Mouse (Mus musculus) stomach, embryonic 15.5 days (tissue): ENCODE results near the gene 2900011O08Rik. TPM values are rescaled to one million over a fixed set of nuclear protein-coding genes. Genes with fewer than 3 reads are reported as not detected.
"Not testable (repeated sequence)": the region's sequence is repeated elsewhere in the genome, so short reads cannot be mapped to it uniquely, and the experiment has no call there.

Experiments used
- ATAC-seq: fragments of 200-750 bp; cut with Nextera tagmentation; 2 replicates; pipeline ENCODE4 v1.8.0; 2017; ENCODE audit warnings: low read depth, moderate number of reproducible peaks, moderate TSS enrichment; ENCODE audit not compliant: insufficient read depth, low FRiP score
- H3K27ac ChIP-seq: fragments of 300-500 bp; sonication (generic); 2 replicates; pipeline ENCODE4 v1.5.1; 2015; ENCODE audit warnings: mild to moderate bottlenecking, inconsistent platforms
- H3K27me3 ChIP-seq: fragments of 300-500 bp; sonication (generic); replicated peaks from 2 replicates; pipeline ENCODE4 v1.6.1; 2015; ENCODE audit warnings: inconsistent platforms
- H3K36me3 ChIP-seq: fragments of 300-500 bp; sonication (generic); 2 replicates; pipeline ENCODE4 v1.6.1; 2015; ENCODE audit warnings: inconsistent platforms
- H3K4me1 ChIP-seq: fragments of 300-500 bp; sonication (generic); 2 replicates; pipeline ENCODE4 v1.6.1; 2015; ENCODE audit warnings: inconsistent platforms
- H3K4me2 ChIP-seq: fragments of 300-500 bp; sonication (generic); 2 replicates; pipeline ENCODE4 v1.6.1; 2015; ENCODE audit warnings: mild to moderate bottlenecking, inconsistent platforms
- H3K4me3 ChIP-seq: fragments of 300-500 bp; sonication (generic); replicated peaks from 2 replicates; pipeline ENCODE4 v1.5.1; 2015; ENCODE audit warnings: inconsistent platforms
- H3K9ac ChIP-seq: fragments of 300-500 bp; sonication (generic); 2 replicates; pipeline ENCODE4 v1.6.1; 2015; ENCODE audit warnings: inconsistent platforms
- H3K9me3 ChIP-seq: fragments of 300-500 bp; sonication (generic); 2 replicates; pipeline ENCODE4 v1.6.1; 2016; ENCODE audit warnings: inconsistent platforms
- WGBS: fragments of 180-500 bp; shearing (Covaris S2); methylation state at CpG from one replicate; pipeline ENCODE4 v1.1.7; 2015; 5-methylcytosine and 5-hydroxymethylcytosine counted together
- polyA plus RNA-seq: library from polyadenylated mRNA; unstranded; fragments of >200 nt; fragmentation: Nextera tagmentation; extraction: Ambion mirVana; gene quantifications from 2 replicates; pipeline ENCODE4 v1.2.1, GENCODE M21; 2015

2900011O08Rik gene
- polyA plus RNA-seq, 1 experiment from 2014 or later, result 2.4 TPM

DNA sequence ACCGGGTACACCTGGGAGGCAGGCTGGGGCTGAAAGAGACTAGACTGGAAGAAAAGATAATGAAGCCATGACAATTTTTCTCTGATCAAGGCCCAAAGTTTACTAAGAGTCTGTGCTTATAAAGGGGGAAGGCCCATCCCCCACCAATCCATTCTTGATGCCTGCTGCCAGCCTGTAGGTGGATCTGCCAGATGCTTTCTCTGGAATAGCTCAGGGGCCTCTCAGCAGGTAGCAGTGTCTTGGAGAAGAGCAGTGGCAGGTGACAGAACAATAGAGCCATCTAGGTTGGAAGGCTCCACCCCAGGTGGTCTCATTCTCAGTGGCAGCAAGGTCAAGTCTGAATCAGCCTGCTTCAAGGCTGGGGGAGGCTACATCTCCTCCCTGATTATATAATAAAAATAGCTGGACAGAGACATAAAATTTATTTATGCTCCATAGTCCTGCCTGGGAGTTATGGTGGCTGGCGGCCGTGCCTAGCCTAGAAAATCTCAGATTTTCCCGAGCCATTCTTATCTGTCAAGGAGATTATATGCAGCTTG, 10.0 kb upstream of the 2900011O08Rik start:
- not testable (repeated sequence) for H3K27me3 ChIP-seq, H3K4me1 ChIP-seq, H3K36me3 ChIP-seq, H3K9ac ChIP-seq, H3K9me3 ChIP-seq, H3K4me3 ChIP-seq, ATAC-seq, H3K4me2 ChIP-seq, H3K27ac ChIP-seq
- WGBS, result 74% methylated on average over 4 of the region's 4 CpGs

DNA sequence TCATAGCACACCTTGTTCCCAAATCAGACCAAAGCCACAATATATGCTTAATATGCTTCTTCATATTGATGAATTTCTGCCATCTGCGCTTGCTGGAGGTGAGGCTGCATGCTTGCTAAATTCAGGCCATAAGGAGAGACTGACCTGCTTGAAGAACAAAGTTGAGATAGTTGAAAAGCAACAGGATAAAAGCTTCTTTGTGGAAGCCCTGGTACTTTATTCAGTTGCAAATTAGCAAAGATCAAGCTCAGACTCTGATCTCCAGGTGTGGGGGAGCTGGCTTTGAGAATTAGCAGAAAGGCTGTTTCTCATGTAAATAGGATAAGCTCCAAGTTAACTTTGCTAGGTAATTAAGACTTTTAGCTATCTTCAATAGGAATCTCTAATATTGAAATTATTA, 9.4 kb upstream of the 2900011O08Rik start:
- H3K27me3 ChIP-seq, H3K9me3 ChIP-seq, ATAC-seq, H3K4me3 ChIP-seq, H3K9ac ChIP-seq, H3K27ac ChIP-seq, H3K4me1 ChIP-seq, H3K4me2 ChIP-seq, H3K36me3 ChIP-seq: not testable (repeated sequence)
- WGBS, result 68% methylated on average over 1 of the region's 1 CpGs

DNA sequence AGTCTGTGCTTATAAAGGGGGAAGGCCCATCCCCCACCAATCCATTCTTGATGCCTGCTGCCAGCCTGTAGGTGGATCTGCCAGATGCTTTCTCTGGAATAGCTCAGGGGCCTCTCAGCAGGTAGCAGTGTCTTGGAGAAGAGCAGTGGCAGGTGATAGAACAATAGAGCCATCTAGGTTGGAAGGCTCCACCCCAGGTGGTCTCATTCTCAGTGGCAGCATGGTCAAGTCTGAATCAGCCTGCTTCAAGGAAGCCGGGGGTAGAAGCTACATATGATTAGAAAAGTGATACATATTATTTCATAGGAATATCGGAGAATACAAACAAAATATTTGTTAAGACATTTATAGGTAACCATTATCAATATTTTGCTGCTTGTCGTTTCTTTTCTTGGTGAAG, 4.7 kb upstream of the 2900011O08Rik start:
- 73% methylated on average over 3 of the region's 3 CpGs for WGBS
- not testable (repeated sequence) for H3K4me1 ChIP-seq, H3K9me3 ChIP-seq, H3K36me3 ChIP-seq, ATAC-seq, H3K4me3 ChIP-seq, H3K9ac ChIP-seq, H3K4me2 ChIP-seq, H3K27me3 ChIP-seq, H3K27ac ChIP-seq

DNA sequence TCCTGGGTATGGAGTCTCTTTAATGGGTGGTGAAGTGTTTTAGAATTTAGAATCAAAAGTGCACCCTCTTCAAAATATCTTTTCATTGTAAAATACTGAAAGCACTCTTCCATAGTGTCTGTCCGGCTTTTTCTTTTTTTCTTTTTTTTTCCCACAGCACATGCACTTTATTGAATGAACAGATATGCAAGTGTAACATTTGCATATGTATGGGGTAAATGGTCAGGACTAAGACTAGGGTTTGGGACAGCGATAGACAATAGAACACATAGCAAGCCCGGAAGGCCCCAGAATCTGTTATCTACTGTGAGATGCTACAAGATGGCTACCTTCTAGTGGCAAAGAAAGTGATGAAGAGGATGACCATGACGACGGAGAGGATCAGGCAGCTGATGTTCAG, 3.2 kb upstream of the 2900011O08Rik start:
- no peak for ATAC-seq
- Histone ChIP-seq H3K4me2 (no peak overlapping the region), H3K9me3 (no peaks in the 10 kb centered on the region), H3K9ac (no peak overlapping the region), H3K27me3 (no peaks in the 10 kb centered on the region), H3K36me3 (no peaks in the 10 kb centered on the region), H3K27ac (no peak overlapping the region), H3K4me3 (no peak overlapping the region), H3K4me1 (no peaks in the 10 kb centered on the region)
- WGBS, result 93% methylated on average over 5 of the region's 5 CpGs

DNA sequence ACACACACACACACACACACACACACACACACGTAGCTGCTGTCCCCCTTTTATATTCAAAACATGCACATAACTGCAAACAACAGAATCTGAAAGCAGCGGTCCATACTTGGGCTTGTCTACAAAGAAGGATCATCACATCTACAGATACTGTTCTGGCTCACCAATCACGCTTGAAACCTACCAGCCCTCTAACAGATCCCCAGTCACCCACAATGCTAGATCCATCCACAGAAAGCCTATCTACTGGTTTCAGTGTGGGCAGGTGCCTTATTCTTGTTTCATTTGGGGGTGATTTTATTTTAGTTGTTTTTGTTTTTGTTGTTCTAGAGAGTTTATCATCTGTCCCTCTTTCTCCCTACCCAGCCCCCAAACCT, 219 bp upstream of the 2900011O08Rik start:
- H3K27me3 ChIP-seq, result no peaks in the 10 kb centered on the region
- no peaks in the 10 kb centered on the region for H3K36me3 ChIP-seq
- 55% methylated on average over 3 of the region's 3 CpGs for WGBS
- no peak overlapping the region for H3K4me3 ChIP-seq
- peak overlapping the region; percentile 76 for H3K4me2 ChIP-seq
- H3K9ac ChIP-seq, result no peak overlapping the region
- H3K27ac ChIP-seq, result no peak overlapping the region
- no peaks in the 10 kb centered on the region for H3K9me3 ChIP-seq
- no peaks in the 10 kb centered on the region for H3K4me1 ChIP-seq
- no peak for ATAC-seq

DNA sequence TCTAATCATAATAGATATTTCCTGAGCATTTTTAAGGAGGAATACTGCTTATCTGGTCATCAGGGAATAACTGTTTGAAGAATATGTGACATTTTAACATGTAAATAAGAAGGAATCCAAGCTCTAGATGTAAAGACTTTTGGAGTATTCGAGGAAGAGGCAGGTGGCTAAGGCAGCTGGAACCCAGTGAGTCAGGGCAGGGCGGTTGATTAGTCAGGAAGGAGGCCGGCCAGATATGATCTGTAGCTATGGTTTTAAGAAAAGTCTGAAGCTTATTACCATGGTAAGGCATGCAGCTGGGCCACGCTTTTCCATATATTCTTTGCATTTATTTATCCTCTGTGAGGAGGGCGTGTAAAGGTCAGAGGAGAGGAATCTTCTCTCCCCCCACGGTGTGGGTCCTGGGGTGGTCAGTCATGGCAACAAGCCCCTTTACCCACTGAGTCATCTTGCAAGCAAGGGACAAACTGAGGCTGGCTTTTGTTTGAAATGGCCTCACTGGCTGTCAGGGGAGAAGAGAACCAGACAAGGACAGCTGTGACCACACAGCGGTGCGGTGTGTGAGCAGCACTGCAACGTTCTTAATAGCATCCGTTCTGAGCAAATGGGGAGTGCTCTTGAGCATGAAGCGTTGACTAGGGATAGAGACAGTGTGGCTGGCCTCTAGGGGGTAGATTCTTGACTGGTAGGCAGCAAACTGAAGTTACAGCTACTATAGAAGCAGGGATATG, 6.3 kb downstream of the 2900011O08Rik start:
- Histone ChIP-seq H3K4me1 (no peaks in the 10 kb centered on the region), H3K4me2 (no peak overlapping the region), H3K27ac (no peak overlapping the region), H3K9ac (no peak overlapping the region), H3K9me3 (no peaks in the 10 kb centered on the region), H3K27me3 (no peaks in the 10 kb centered on the region), H3K36me3 (no peaks in the 10 kb centered on the region), H3K4me3 (no peak overlapping the region)
- 78% methylated on average over 11 of the region's 11 CpGs for WGBS
- no peak for ATAC-seq

DNA sequence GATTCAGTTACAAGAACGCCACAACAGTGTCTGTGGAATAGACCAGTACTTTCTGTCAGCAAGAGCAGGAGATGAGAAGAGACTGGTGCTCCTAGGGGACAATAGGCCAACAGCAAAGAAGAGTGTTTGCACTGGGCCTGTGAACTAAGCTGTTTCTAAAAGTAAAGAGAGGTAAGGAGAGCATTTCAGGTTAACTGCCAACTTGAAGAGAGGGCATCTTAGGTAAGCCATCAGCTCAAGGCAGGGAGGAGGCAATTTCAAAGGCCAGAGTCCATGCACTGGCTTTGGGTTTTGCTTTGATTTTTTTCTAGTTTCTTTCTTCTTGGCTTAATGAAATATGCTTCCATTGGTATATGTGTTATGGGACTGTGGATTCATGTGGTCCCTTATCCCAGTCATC, 7.7 kb downstream of the 2900011O08Rik start:
- no peak overlapping the region for H3K4me2 ChIP-seq
- H3K27me3 ChIP-seq, result no peaks in the 10 kb centered on the region
- ATAC-seq, result no peak

DNA sequence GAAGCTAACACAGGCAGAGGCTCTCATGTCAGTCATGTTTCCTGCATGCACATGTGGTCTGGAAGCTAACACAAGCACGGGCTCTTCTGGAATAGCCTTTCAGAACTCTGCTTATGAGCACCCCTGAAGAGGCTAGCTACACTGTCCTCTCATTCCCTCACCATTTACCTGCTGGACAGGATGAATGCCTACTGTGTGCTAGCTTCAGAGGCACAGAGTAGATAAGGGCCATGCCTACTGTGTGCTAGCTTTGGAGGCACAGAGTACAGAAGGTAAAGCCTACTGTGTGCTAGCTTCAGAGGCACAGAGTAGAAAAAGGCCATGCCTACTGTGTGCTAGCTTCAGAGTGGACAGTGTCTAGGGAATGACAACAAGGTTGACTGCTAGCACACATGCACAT, 8.1 kb downstream of the 2900011O08Rik start:
- ATAC-seq, result no peak
- H3K27ac ChIP-seq, result no peak overlapping the region
- no peaks in the 10 kb centered on the region for H3K27me3 ChIP-seq
- no peaks in the 10 kb centered on the region for H3K4me1 ChIP-seq
- H3K9me3 ChIP-seq, result no peaks in the 10 kb centered on the region
- H3K4me3 ChIP-seq, result no peak overlapping the region
- H3K4me2 ChIP-seq, result no peak overlapping the region
- H3K36me3 ChIP-seq, result no peaks in the 10 kb centered on the region
- 74% methylated on average over 1 of the region's 1 CpGs for WGBS
- H3K9ac ChIP-seq, result no peak overlapping the region

More for the DNA sequence above, 7.7 kb downstream of the 2900011O08Rik start:
- H3K27ac ChIP-seq, result no peak overlapping the region
- H3K36me3 ChIP-seq, result no peaks in the 10 kb centered on the region
- 83% methylated on average over 1 of the region's 1 CpGs for WGBS
- H3K4me1 ChIP-seq, result no peaks in the 10 kb centered on the region
- H3K4me3 ChIP-seq, result no peak overlapping the region
- H3K9ac ChIP-seq, result no peak overlapping the region
- no peaks in the 10 kb centered on the region for H3K9me3 ChIP-seq

DNA sequence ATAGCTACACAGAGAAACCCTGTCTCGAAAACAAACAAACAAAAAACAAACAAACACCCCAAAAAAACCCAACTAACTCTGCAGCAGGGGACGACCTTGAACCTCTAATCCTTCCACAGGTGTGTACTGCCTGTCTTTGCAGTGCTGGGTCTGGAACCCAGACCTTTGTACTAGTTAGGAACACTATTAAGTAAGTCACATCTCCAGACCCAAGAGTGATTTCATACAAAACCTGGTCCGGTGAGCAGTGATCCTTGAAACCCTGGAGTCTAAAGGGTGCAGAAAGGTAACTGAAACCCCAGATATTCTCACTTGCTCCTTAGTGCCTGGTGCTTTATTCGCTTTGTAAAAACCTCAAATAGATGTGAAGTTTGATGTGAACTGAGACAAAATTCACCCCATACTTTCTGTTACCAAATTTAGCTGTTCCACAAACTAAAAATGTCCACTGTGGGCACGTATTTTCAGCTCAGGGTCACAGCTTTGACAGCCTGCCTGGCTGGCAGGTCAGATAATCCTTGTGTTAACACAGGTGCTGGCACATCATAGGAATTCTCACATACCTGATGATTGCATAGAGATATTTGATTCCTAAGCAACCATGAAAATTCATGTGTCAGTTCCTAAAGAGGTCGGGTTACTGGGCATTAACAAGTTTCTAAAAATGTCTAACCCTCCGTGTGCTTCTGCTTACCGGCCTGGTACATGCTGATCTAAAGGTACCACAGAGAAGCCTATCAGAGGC, 17.2 kb downstream of the 2900011O08Rik start:
- Histone ChIP-seq H3K9ac (no peak overlapping the region), H3K27ac (peak overlapping the region; percentile 72), H3K4me1 (no peaks in the 10 kb centered on the region), H3K4me2 (no peak overlapping the region), H3K36me3 (no peaks in the 10 kb centered on the region), H3K9me3 (no peaks in the 10 kb centered on the region), H3K4me3 (no peak overlapping the region), H3K27me3 (no peaks in the 10 kb centered on the region)
- WGBS, result 45% methylated on average over 8 of the region's 8 CpGs
- peak; percentile 67; the same call in 1 of the 2 replicates for ATAC-seq

DNA sequence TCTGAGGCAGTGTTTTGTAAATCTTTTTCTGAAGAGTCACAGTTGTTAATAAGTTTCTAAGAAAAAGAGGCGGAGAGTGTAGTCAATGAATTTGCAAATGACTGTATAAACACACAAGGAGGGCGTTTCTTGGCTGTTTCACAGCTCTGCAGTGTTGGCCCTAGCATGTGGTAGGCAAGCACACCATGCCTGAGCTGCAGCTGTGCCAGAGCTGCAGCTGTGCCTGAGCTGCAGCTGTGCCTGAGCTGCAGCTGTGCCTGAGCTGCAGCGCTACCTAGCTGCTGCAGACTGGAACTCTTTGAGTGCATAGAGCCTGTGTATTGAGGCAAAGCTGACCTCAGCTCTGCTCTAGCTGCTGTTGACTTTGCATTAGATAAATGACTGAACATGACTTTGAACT, 17.8 kb downstream of the 2900011O08Rik start:
- H3K4me3 ChIP-seq, result no peak overlapping the region
- no peaks in the 10 kb centered on the region for H3K27me3 ChIP-seq
- 21% methylated on average over 3 of the region's 3 CpGs for WGBS
- H3K36me3 ChIP-seq, result no peaks in the 10 kb centered on the region
- peak overlapping the region; percentile 69 for H3K27ac ChIP-seq
- peak; percentile 86 for ATAC-seq
- no peak overlapping the region for H3K4me2 ChIP-seq
- H3K9ac ChIP-seq, result no peak overlapping the region
- no peaks in the 10 kb centered on the region for H3K9me3 ChIP-seq
- no peaks in the 10 kb centered on the region for H3K4me1 ChIP-seq

DNA sequence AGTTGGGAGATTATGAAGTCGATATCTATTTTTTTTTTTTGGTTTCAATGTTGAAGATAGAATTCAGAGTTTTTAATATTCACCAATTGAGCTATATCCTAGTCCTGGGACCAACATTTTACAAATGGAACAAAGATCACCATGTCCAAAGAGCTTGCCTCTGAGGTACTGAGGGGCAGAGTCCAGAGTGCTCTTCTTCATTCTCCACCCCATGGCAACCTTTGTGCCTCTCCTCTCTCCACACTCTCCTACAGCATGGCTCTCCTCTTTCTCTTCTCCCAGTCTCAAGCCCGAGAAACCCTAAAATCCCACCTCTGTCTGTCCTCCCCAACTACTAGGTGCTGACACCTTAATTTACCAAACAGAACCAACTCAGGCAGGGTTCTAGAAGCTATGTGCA, 18.3 kb downstream of the 2900011O08Rik start:
- no peak for ATAC-seq
- Histone ChIP-seq H3K9me3 (no peaks in the 10 kb centered on the region), H3K27ac (no peak overlapping the region), H3K4me1 (no peaks in the 10 kb centered on the region), H3K36me3 (no peaks in the 10 kb centered on the region), H3K4me3 (no peak overlapping the region), H3K27me3 (no peaks in the 10 kb centered on the region), H3K9ac (no peak overlapping the region), H3K4me2 (no peak overlapping the region)
- 75% methylated on average over 2 of the region's 2 CpGs for WGBS

DNA sequence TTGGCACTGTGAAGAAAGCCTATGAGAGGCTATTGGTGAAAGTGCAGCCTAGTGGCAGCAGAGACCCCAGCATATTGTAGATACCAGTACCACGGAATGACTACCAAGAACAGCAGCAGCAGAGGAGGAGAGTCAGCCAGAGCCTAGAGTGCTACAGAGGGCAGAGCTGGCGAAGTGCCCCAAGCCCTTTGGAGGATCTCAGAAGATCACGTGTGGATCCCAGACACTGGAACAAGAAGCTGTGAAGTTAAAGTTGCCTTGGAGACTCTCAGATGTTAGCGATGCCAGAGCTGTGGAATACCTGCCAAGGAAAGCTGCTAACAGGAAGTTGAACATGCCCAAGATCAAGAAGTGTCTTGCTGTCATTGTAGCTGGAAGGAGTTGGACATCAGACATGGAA, 18.9 kb downstream of the 2900011O08Rik start:
- Histone ChIP-seq H3K9ac (no peak overlapping the region), H3K9me3 (no peaks in the 10 kb centered on the region), H3K27ac (no peak overlapping the region), H3K27me3 (no peaks in the 10 kb centered on the region), H3K4me2 (no peak overlapping the region), H3K36me3 (no peaks in the 10 kb centered on the region), H3K4me3 (no peak overlapping the region), H3K4me1 (no peaks in the 10 kb centered on the region)
- ATAC-seq, result no peak
- WGBS, result 83% methylated on average over 4 of the region's 4 CpGs
